Mouse (Mus musculus) spleen, adult 2 months (tissue): Measurements from ENCODE around the gene Egfr. TPM values are rescaled to one million over a fixed set of nuclear protein-coding genes. Genes with fewer than 3 reads are reported as not detected.

Experiments
- DNase-seq, 2 experiments: peaks; one replicate each; pipeline versions ENCODE4 v3.0.0 to v3.0.0-alpha.2; 2012 to 2021; ENCODE audit warnings: low spot score in 2 of 2, low read depth in 1 of 2
- H3K27ac ChIP-seq: fragments of 200-500 bp; 2 replicates; pipeline ENCODE4 v1.5.1; 2012; ENCODE audit warnings: low read length, inconsistent platforms; ENCODE audit not compliant: insufficient read depth
- H3K27me3 ChIP-seq: fragments of 200-500 bp; 2 replicates; pipeline ENCODE4 v1.6.1; 2012; ENCODE audit warnings: mild to moderate bottlenecking, moderate library complexity, low read length, inconsistent platforms; ENCODE audit not compliant: control insufficient read depth, insufficient read depth
- H3K36me3 ChIP-seq: fragments of 200-500 bp; 2 replicates; pipeline ENCODE4 v1.6.1; 2012; ENCODE audit warnings: mild to moderate bottlenecking, low read length, inconsistent platforms; ENCODE audit not compliant: control insufficient read depth, insufficient read depth
- H3K4me1 ChIP-seq: fragments of 200-500 bp; 2 replicates; pipeline ENCODE4 v1.6.1; 2011; ENCODE audit warnings: inconsistent platforms; ENCODE audit not compliant: control insufficient read depth, insufficient read depth, insufficient read length
- H3K4me3 ChIP-seq: fragments of 200-500 bp; 2 replicates; pipeline ENCODE4 v1.5.1; 2011; ENCODE audit warnings: mild to moderate bottlenecking, inconsistent platforms; ENCODE audit not compliant: insufficient read depth, insufficient read length; ENCODE audit errors: extremely low read depth
- CTCF ChIP-seq: fragments of 200-500 bp; IDR thresholded peaks from 2 replicates; pipeline ENCODE4 v1.5.1; 2011; ENCODE audit warnings: mild to moderate bottlenecking, inconsistent platforms; ENCODE audit not compliant: insufficient read depth, insufficient read length, insufficient replicate concordance; ENCODE audit errors: extremely low read depth
- POLR2A ChIP-seq: fragments of 200-500 bp; IDR thresholded peaks from 2 replicates; pipeline ENCODE4 v1.6.1; 2011; ENCODE audit warnings: low read depth, low read length, inconsistent platforms
- WGBS: fragments of 180-500 bp; shearing (Covaris S2); methylation state at CpG from one replicate; pipeline ENCODE4 v1.1.7; 2018; 5-methylcytosine and 5-hydroxymethylcytosine counted together
- polyA plus RNA-seq: library from polyadenylated mRNA; depleted of rRNA; stranded (reverse); fragments of >200 nt; gene quantifications from 2 replicates; pipeline ENCODE4 v1.2.3, GENCODE M21; 2012

Gene Egfr
- polyA plus RNA-seq, 1 experiment: 2.2 TPM

GRCm38 (mm10) chr11:16759930-16760329 lies 7.9 kb downstream of the Egfr start:
- Histone ChIP-seq H3K27me3 (no peaks in the 10 kb centered on the region), H3K4me3 (no peak overlapping the region), H3K27ac (no peak overlapping the region), H3K36me3 (no peaks in the 10 kb centered on the region), H3K4me1 (no peaks in the 10 kb centered on the region)
- 83% methylated on average over 6 of the region's 6 CpGs for WGBS
- no peak for DNase-seq
- no peak for TF ChIP-seq POLR2A
- TF ChIP-seq CTCF: no peak

GRCm38 (mm10) chr11:16761184-16761583 lies 9.2 kb downstream of the Egfr start:
- no peak overlapping the region for H3K27ac ChIP-seq
- H3K27me3 ChIP-seq: no peaks in the 10 kb centered on the region
- 86% methylated on average over 2 of the region's 2 CpGs for WGBS
- H3K4me3 ChIP-seq: no peak overlapping the region
- DNase-seq: no peak
- H3K36me3 ChIP-seq: no peaks in the 10 kb centered on the region
- TF ChIP-seq POLR2A (no peak), CTCF (no peak)
- H3K4me1 ChIP-seq: no peaks in the 10 kb centered on the region

- no peak for DNase-seq
- no peaks in the 10 kb centered on the region for H3K36me3 ChIP-seq
- WGBS: 84% methylated on average over 9 of the region's 9 CpGs
- H3K27me3 ChIP-seq: no peaks in the 10 kb centered on the region
- no peak overlapping the region for H3K4me3 ChIP-seq
- TF ChIP-seq CTCF (no peak), POLR2A (no peak)
- no peak overlapping the region for H3K27ac ChIP-seq
- H3K4me1 ChIP-seq: peaks cover 8% of the 10 kb centered on the region
These were observed 14.2 kb downstream of the Egfr start for GRCm38 (mm10) chr11:16766038-16766815.

GRCm38 (mm10) chr11:16767984-16768383 lies 16.0 kb downstream of the Egfr start:
- Histone ChIP-seq H3K36me3 (no peaks in the 10 kb centered on the region), H3K27me3 (no peaks in the 10 kb centered on the region), H3K4me1 (peaks cover 11% of the 10 kb centered on the region), H3K4me3 (no peak overlapping the region), H3K27ac (no peak overlapping the region)
- WGBS: 50% methylated on average over 2 of the region's 2 CpGs
- no peak for DNase-seq
- TF ChIP-seq CTCF (no peak), POLR2A (no peak)

- WGBS: 94% methylated on average over 4 of the region's 4 CpGs
- no peak for DNase-seq
- no peak overlapping the region for H3K27ac ChIP-seq
- no peak overlapping the region for H3K4me3 ChIP-seq
- TF ChIP-seq POLR2A (no peak), CTCF (no peak)
- H3K36me3 ChIP-seq: no peaks in the 10 kb centered on the region
- H3K27me3 ChIP-seq: no peaks in the 10 kb centered on the region
- peaks cover 11% of the 10 kb centered on the region for H3K4me1 ChIP-seq
These were observed 17.3 kb downstream of the Egfr start for GRCm38 (mm10) chr11:16769276-16769675.

GRCm38 (mm10) chr11:16769709-16770303 lies 17.8 kb downstream of the Egfr start:
- Histone ChIP-seq H3K4me3 (no peak overlapping the region), H3K36me3 (no peaks in the 10 kb centered on the region), H3K27me3 (no peaks in the 10 kb centered on the region), H3K27ac (no peak overlapping the region), H3K4me1 (peaks cover 11% of the 10 kb centered on the region)
- WGBS: 38% methylated on average over 3 of the region's 3 CpGs
- no peak for DNase-seq
- no peak for TF ChIP-seq POLR2A
- no peak for TF ChIP-seq CTCF

GRCm38 (mm10) chr11:16770966-16771365 lies 19.0 kb downstream of the Egfr start:
- Histone ChIP-seq H3K36me3 (no peaks in the 10 kb centered on the region), H3K4me3 (no peak overlapping the region), H3K27ac (no peak overlapping the region), H3K4me1 (peaks cover 11% of the 10 kb centered on the region), H3K27me3 (no peaks in the 10 kb centered on the region)
- no peak for DNase-seq
- no peak for TF ChIP-seq POLR2A
- TF ChIP-seq CTCF: no peak
- 90% methylated on average over 4 of the region's 4 CpGs for WGBS
